Mouse (Mus musculus): ENCODE data around the gene Pip5k1a. TPM values are rescaled to one million over a fixed set of nuclear protein-coding genes. Genes with fewer than 3 reads are reported as not detected.

Pip5k1a gene
- polyA plus RNA-seq, 1 experiment from 2014 or later: 12.2 TPM

DNA sequence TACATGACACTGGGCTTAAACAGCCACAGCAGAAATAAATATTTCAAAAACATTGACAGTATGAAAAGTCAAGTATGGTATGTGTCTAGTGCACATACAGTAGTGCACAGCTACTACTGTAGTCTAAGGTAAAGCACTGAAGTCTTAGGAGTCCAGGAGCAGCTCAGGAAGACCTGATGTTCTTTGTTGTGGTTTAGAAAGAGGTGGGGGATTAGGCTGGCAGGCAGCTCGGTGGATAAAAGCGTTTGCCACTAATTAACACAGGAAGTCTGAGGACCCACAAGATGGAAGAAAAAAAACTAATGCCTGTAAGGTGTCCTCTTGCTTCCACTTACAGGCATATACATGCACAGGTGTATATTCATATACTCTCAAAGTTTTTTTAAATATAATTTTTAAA lies 5.9 kb downstream of the Pip5k1a start:
- Histone ChIP-seq H3K9ac (no peak overlapping the region), H3K9me3 (ENCODE audit: low read depth, low read length) (no peaks in the 10 kb centered on the region), H3K4me2 (no peak overlapping the region), H3K4me3 (ENCODE audit: low read depth, low read length) (no peak overlapping the region), H3K27me3 (ENCODE audit: insufficient read depth, low read length) (no peaks in the 10 kb centered on the region), H3K36me3 (ENCODE audit: insufficient read depth) (peaks cover 18% of the 10 kb centered on the region), H3K4me1 (ENCODE audit: insufficient read depth) (no peaks in the 10 kb centered on the region), H3K27ac (ENCODE audit: low read depth) (no peak overlapping the region)
- WGBS: 37% methylated on average over 2 of the region's 2 CpGs
- no peak for TF ChIP-seq CTCF (IDR thresholded peaks at IDR 0.05; ENCODE audit: low read depth)
- no peak for DNase-seq
- no peak for ATAC-seq (ENCODE audit: insufficient read depth)

DNA sequence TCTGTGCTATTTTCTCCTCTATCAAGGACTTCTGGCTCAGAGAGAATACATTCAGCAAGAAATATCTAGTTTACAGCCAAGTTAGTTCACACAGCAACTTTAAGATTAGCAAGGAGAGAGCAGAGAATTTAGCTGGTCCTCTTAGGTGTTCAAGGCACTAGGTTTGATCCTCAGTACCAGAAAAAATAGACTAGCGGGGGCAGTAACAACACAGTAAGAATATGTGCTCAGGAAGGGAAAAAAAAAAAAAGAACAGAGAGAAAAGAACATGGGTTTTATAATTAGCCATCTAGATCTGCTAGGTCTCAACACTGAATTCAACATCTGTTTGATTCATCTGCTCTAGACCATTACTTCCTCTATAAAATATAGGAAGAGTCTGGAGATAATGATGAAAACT lies 18.7 kb downstream of the Pip5k1a start:
- WGBS: 92% methylated on average over 1 of the region's 1 CpGs
- no peak for ATAC-seq (ENCODE audit: insufficient read depth)
- no peak overlapping the region for H3K4me3 ChIP-seq (ENCODE audit: low read depth, low read length)

DNA sequence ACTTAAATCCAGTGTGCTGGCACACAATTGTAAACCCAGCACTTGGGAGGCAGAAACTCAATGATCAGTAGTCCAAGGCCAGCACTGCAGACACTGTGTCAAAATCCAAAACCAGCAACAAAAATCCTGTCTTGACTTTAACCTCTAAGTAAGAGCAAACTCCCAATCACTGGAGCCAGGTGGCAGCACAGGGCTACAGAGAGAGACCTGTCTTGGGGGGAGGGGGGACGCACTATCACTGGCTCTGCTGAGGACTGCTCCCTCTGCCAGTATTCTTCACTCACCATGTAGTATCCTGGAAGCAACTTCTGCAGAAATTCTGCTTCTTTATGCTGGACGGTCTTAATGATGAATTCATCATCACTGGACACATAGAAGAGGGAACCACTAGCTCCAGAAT lies 35.1 kb downstream of the Pip5k1a start:
- H3K9me3 ChIP-seq (ENCODE audit: low read depth, low read length): no peaks in the 10 kb centered on the region
- no peak for DNase-seq

More for the DNA sequence above, 18.7 kb downstream of the Pip5k1a start:
- H3K4me2 ChIP-seq: no peak overlapping the region
- 0 out of 2 replicates have a peak, but pooled peaks cover 13% of the 10 kb centered on the region for H3K36me3 ChIP-seq (ENCODE audit: insufficient read depth)
- H3K27me3 ChIP-seq (ENCODE audit: insufficient read depth, low read length): no peaks in the 10 kb centered on the region
- no peak overlapping the region for H3K27ac ChIP-seq (ENCODE audit: low read depth)
- no peaks in the 10 kb centered on the region for H3K9me3 ChIP-seq (ENCODE audit: low read depth, low read length)
- H3K4me1 ChIP-seq (ENCODE audit: insufficient read depth): no peaks in the 10 kb centered on the region
- no peak for TF ChIP-seq CTCF (IDR thresholded peaks at IDR 0.05; ENCODE audit: low read depth)
- H3K9ac ChIP-seq: no peak overlapping the region
- DNase-seq: no peak

DNA sequence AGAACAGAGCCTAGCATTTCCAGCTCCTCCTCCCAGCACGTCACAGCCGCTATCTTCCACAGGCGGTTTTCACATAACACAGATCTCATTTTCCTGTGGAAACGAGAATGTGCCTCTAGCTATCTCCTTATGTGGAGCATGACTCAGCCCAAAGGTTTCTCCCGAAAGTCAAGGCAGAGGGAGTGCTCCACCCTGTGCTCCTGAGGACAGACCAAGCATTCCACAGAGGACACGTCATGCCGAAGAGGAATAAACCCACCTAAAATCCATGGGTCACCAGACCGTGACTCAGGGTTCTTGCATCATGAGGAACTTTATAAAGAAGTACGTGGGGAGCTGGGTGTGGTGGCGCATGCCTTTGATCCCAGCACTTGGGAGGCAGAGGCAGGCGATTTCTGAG lies 40.2 kb downstream of the Pip5k1a start:
- Histone ChIP-seq H3K36me3 (ENCODE audit: insufficient read depth) (peaks cover 96% of the 10 kb centered on the region), H3K4me1 (ENCODE audit: insufficient read depth) (no peaks in the 10 kb centered on the region), H3K9me3 (ENCODE audit: low read depth, low read length) (no peaks in the 10 kb centered on the region), H3K4me3 (ENCODE audit: low read depth, low read length) (no peak overlapping the region), H3K27ac (ENCODE audit: low read depth) (no peak overlapping the region), H3K4me2 (no peak overlapping the region), H3K27me3 (ENCODE audit: insufficient read depth, low read length) (no peaks in the 10 kb centered on the region), H3K9ac (no peak overlapping the region)
- no peak for TF ChIP-seq CTCF (IDR thresholded peaks at IDR 0.05; ENCODE audit: low read depth)
- DNase-seq: no peak
- ATAC-seq (ENCODE audit: insufficient read depth): no peak
- 86% methylated on average over 11 of the region's 11 CpGs for whole genome bisulfite sequencing

More for the DNA sequence above, 35.1 kb downstream of the Pip5k1a start:
- no peaks in the 10 kb centered on the region for H3K27me3 ChIP-seq (ENCODE audit: insufficient read depth, low read length)
- no peak for ATAC-seq (ENCODE audit: insufficient read depth)
- H3K36me3 ChIP-seq (ENCODE audit: insufficient read depth): peaks cover 84% of the 10 kb centered on the region
- 89% methylated on average over 2 of the region's 2 CpGs for WGBS
- no peaks in the 10 kb centered on the region for H3K4me1 ChIP-seq (ENCODE audit: insufficient read depth)
- no peak overlapping the region for H3K4me3 ChIP-seq (ENCODE audit: low read depth, low read length)
- H3K9ac ChIP-seq: no peak overlapping the region
- H3K27ac ChIP-seq (ENCODE audit: low read depth): no peak overlapping the region
- H3K4me2 ChIP-seq: no peak overlapping the region
- no peak for TF ChIP-seq CTCF (IDR thresholded peaks at IDR 0.05; ENCODE audit: low read depth)

DNA sequence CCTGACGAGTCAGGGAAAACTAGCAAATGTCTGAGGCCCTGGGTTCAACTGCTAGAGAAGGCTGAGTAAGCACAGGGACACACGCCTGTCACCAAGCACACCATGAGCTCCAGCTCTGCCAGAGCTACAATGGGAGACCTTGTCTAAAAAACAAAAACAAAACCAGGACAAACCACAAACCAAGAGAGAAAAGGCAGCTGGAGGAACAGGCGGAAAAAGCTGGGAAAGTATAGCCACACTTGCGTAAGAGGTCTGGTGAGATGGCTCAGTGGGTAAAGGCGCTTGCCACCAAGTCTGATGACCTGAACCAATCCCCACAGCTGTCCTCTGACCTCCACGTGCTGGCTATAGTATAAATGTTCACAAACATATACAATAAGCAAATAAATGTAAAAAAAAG lies 40.6 kb downstream of the Pip5k1a start:
- 85% methylated on average over 6 of the region's 6 CpGs for WGBS
- no peak overlapping the region for H3K9ac ChIP-seq
- no peak overlapping the region for H3K4me2 ChIP-seq
- H3K4me1 ChIP-seq (ENCODE audit: insufficient read depth): no peaks in the 10 kb centered on the region
- peaks cover 96% of the 10 kb centered on the region for H3K36me3 ChIP-seq (ENCODE audit: insufficient read depth)
- ATAC-seq (ENCODE audit: insufficient read depth): no peak
- no peaks in the 10 kb centered on the region for H3K9me3 ChIP-seq (ENCODE audit: low read depth, low read length)
- TF ChIP-seq CTCF (IDR thresholded peaks at IDR 0.05; ENCODE audit: low read depth): no peak
- no peak overlapping the region for H3K4me3 ChIP-seq (ENCODE audit: low read depth, low read length)
- DNase-seq: no peak
- H3K27ac ChIP-seq (ENCODE audit: low read depth): no peak overlapping the region
- no peaks in the 10 kb centered on the region for H3K27me3 ChIP-seq (ENCODE audit: insufficient read depth, low read length)

DNA sequence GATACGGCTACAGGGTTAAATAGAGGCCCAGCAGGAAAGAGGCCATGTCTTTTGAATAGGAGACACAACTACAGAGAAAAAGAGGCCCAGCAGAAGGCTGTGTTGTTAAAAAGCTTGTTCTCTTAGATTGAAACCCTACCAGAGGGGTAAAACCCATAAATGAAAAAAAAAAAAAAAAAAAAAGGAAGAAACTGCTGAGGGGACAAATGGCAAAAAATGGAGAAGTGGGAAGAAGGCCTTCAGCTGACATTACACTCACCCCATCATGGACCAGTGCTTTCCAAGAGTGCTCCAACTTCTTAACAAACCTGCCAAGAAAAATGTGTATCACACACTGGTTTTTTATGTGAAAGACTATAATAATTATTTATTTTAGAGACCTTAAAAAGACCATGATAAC lies 41.2 kb downstream of the Pip5k1a start:
- WGBS: 86% methylated on average over 1 of the region's 1 CpGs
- no peaks in the 10 kb centered on the region for H3K9me3 ChIP-seq (ENCODE audit: low read depth, low read length)
- H3K4me3 ChIP-seq (ENCODE audit: low read depth, low read length): no peak overlapping the region
- H3K27ac ChIP-seq (ENCODE audit: low read depth): no peak overlapping the region
- no peak for ATAC-seq (ENCODE audit: insufficient read depth)
- TF ChIP-seq CTCF (IDR thresholded peaks at IDR 0.05; ENCODE audit: low read depth): no peak
- no peak for DNase-seq
- no peak overlapping the region for H3K9ac ChIP-seq
- no peaks in the 10 kb centered on the region for H3K4me1 ChIP-seq (ENCODE audit: insufficient read depth)
- peaks cover 96% of the 10 kb centered on the region for H3K36me3 ChIP-seq (ENCODE audit: insufficient read depth)
- H3K27me3 ChIP-seq (ENCODE audit: insufficient read depth, low read length): no peaks in the 10 kb centered on the region
- no peak overlapping the region for H3K4me2 ChIP-seq

DNA sequence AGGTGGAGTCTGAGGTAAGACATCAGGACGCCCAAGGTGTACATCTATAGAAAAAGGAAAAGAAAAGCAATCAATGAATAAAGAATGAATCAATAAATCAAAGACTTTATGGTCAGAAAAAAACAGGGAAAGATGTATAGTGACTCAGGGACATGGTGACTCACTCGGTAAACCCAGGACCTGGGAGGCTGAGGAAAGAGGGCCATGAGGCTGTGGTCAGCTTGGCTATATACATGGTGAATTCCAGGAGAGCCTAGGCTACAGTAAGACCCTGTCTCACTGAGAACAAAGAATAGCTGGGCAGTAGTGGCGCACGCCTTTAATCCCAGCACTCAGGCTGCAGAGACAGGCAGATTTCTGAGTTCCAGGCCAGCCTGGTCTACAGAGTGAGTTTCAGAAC lies 43.0 kb downstream of the Pip5k1a start:
- ATAC-seq (ENCODE audit: insufficient read depth) (no peak), DNase-seq (no peak)
- no peak overlapping the region for H3K4me3 ChIP-seq (ENCODE audit: low read depth, low read length)
- H3K9me3 ChIP-seq (ENCODE audit: low read depth, low read length): no peaks in the 10 kb centered on the region
- no peak overlapping the region for H3K4me2 ChIP-seq
- no peak overlapping the region for H3K27ac ChIP-seq (ENCODE audit: low read depth)
- no peaks in the 10 kb centered on the region for H3K4me1 ChIP-seq (ENCODE audit: insufficient read depth)
- WGBS: 90% methylated on average over 4 of the region's 4 CpGs
- H3K9ac ChIP-seq: no peak overlapping the region
- TF ChIP-seq CTCF (IDR thresholded peaks at IDR 0.05; ENCODE audit: low read depth): no peak
- H3K27me3 ChIP-seq (ENCODE audit: insufficient read depth, low read length): no peaks in the 10 kb centered on the region
- peaks cover 95% of the 10 kb centered on the region for H3K36me3 ChIP-seq (ENCODE audit: insufficient read depth)

DNA sequence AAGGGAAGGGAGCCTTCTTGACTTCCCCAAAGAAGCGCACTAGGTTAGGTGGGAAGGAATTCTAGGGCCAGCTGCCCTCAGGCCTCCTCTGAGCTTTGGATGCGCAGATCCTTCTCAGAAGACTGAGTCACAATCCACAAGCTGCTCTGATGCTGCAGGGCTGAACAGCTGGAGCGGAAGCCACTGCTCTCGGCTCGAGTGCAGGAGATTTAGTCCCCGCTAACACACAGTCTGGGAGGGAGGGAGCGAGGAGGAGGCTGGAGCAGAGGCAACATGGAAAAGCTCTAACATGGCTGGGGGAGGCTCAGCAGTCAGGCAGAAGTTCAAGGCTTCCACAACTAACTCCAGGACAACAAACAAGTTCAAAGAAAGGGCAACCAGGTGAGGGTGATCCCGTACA lies 48.7 kb downstream of the Pip5k1a start:
- Histone ChIP-seq H3K4me3 (ENCODE audit: low read depth, low read length) (no peak overlapping the region), H3K36me3 (ENCODE audit: insufficient read depth) (peaks cover 47% of the 10 kb centered on the region), H3K9ac (no peak overlapping the region), H3K9me3 (ENCODE audit: low read depth, low read length) (no peaks in the 10 kb centered on the region), H3K27me3 (ENCODE audit: insufficient read depth, low read length) (no peaks in the 10 kb centered on the region), H3K4me2 (no peak overlapping the region), H3K4me1 (ENCODE audit: insufficient read depth) (no peaks in the 10 kb centered on the region), H3K27ac (ENCODE audit: low read depth) (no peak overlapping the region)
- ATAC-seq (ENCODE audit: insufficient read depth): no peak
- DNase-seq: no peak
- TF ChIP-seq CTCF (IDR thresholded peaks at IDR 0.05; ENCODE audit: low read depth): no peak
- WGBS: 78% methylated on average over 8 of the region's 8 CpGs
